Mouse (Mus musculus) spleen, postnatal 14 days (tissue): Measurements from ENCODE around the gene Itga8.

Experiments used
- DNase-seq, 2 experiments: peaks; one replicate each; pipeline ENCODE4 v3.0.0; 2021 to 2022; ENCODE audit warnings: low spot score in 2 of 2

The Itga8 gene

GRCm38 (mm10) chr2:12301431-12302170 is at the start of gene Itga8:
Itga8 (minus strand) TSS chr2:12301922.
- DNase-seq, result peak; percentile 43 to 70

GRCm38 (mm10) chr2:12348914-12349313 is 47.2 kb upstream of the Itga8 start:
- DNase-seq, result no peak

GRCm38 (mm10) chr2:12331962-12332361 is 30.2 kb upstream of the Itga8 start:
- no peak for DNase-seq

GRCm38 (mm10) chr2:12329620-12330019 is 27.9 kb upstream of the Itga8 start:
- no peak for DNase-seq

GRCm38 (mm10) chr2:12329068-12329407 is 27.3 kb upstream of the Itga8 start:
- no peak for DNase-seq

- no peak for DNase-seq
Observed at GRCm38 (mm10) chr2:12328355-12329067, 26.8 kb upstream of the Itga8 start.

GRCm38 (mm10) chr2:12327691-12328354 is 26.1 kb upstream of the Itga8 start:
- no peak for DNase-seq

- peak in 1 of 2 experiments; percentile 37 for DNase-seq
Observed at GRCm38 (mm10) chr2:12327216-12327615, 25.5 kb upstream of the Itga8 start.

- no peak for DNase-seq
Observed at GRCm38 (mm10) chr2:12325868-12326267, 24.1 kb upstream of the Itga8 start.

GRCm38 (mm10) chr2:12325417-12325816 is 23.7 kb upstream of the Itga8 start:
- DNase-seq, result no peak

GRCm38 (mm10) chr2:12320914-12321313 is 19.2 kb upstream of the Itga8 start:
- DNase-seq, result no peak

GRCm38 (mm10) chr2:12318715-12319114 is 17.0 kb upstream of the Itga8 start:
- no peak for DNase-seq

GRCm38 (mm10) chr2:12318036-12318435 is 16.3 kb upstream of the Itga8 start:
- DNase-seq, result no peak

GRCm38 (mm10) chr2:12317343-12317742 is 15.6 kb upstream of the Itga8 start:
- peak in 1 of 2 experiments; percentile 14 for DNase-seq

- no peak for DNase-seq
Observed at GRCm38 (mm10) chr2:12316361-12316760, 14.6 kb upstream of the Itga8 start.

GRCm38 (mm10) chr2:12314028-12314427 is 12.3 kb upstream of the Itga8 start:
- no peak for DNase-seq

GRCm38 (mm10) chr2:12308466-12308865 is 6.7 kb upstream of the Itga8 start:
- DNase-seq, result no peak

GRCm38 (mm10) chr2:12307311-12307710 is 5.6 kb upstream of the Itga8 start:
- no peak for DNase-seq

GRCm38 (mm10) chr2:12305064-12305650 is 3.4 kb upstream of the Itga8 start:
- no peak for DNase-seq

GRCm38 (mm10) chr2:12300449-12301228 is 1.1 kb downstream of the Itga8 start:
- DNase-seq, result no peak

- DNase-seq, result no peak
Observed at GRCm38 (mm10) chr2:12297287-12297686, 4.4 kb downstream of the Itga8 start.

- DNase-seq, result no peak
Observed at GRCm38 (mm10) chr2:12295150-12295549, 6.6 kb downstream of the Itga8 start.
